Mouse (Mus musculus) neural tube, embryonic 15.5 days (tissue): ENCODE measurements around the gene Nde1. TPM values are rescaled to one million over a fixed set of nuclear protein-coding genes. Genes with fewer than 3 reads are reported as not detected.

Experiments
- ATAC-seq: fragments of 200-750 bp; cut with Nextera tagmentation; 2 replicates; pipeline ENCODE4 v1.8.0; 2017; ENCODE audit warnings: mild to moderate bottlenecking, moderate TSS enrichment, moderate library complexity; ENCODE audit not compliant: low FRiP score
- H3K27ac ChIP-seq: fragments of 300-500 bp; sonication (generic); replicated peaks from 2 replicates; pipeline ENCODE4 v1.5.1; 2015; ENCODE audit warnings: mild to moderate bottlenecking, inconsistent platforms
- H3K27me3 ChIP-seq: fragments of 300-500 bp; sonication (generic); replicated peaks from 2 replicates; pipeline ENCODE4 v1.6.1; 2015; ENCODE audit warnings: inconsistent platforms
- H3K36me3 ChIP-seq: fragments of 300-500 bp; sonication (generic); 2 replicates; pipeline ENCODE4 v1.6.1; 2015; ENCODE audit warnings: inconsistent platforms
- H3K4me1 ChIP-seq: fragments of 300-500 bp; sonication (generic); 2 replicates; pipeline ENCODE4 v1.6.1; 2015; ENCODE audit warnings: inconsistent platforms
- H3K4me2 ChIP-seq: fragments of 300-500 bp; sonication (generic); 2 replicates; pipeline ENCODE4 v1.6.1; 2015; ENCODE audit warnings: inconsistent platforms, mild to moderate bottlenecking, moderate library complexity
- H3K4me3 ChIP-seq: fragments of 300-500 bp; sonication (generic); replicated peaks from 2 replicates; pipeline ENCODE4 v1.5.1; 2015; ENCODE audit warnings: mild to moderate bottlenecking, inconsistent platforms
- H3K9ac ChIP-seq: fragments of 300-500 bp; sonication (generic); replicated peaks from 2 replicates; pipeline ENCODE4 v1.6.1; 2015; ENCODE audit warnings: mild to moderate bottlenecking, inconsistent platforms
- H3K9me3 ChIP-seq: fragments of 300-500 bp; sonication (generic); replicated peaks from 2 replicates; pipeline ENCODE4 v1.6.1; 2016; ENCODE audit warnings: inconsistent platforms
- WGBS: fragments of 180-500 bp; shearing (Covaris S2); methylation state at CpG from one replicate; pipeline ENCODE4 v1.1.7; 2015; ENCODE audit warnings: mixed read lengths; 5-methylcytosine and 5-hydroxymethylcytosine counted together
- polyA plus RNA-seq: library from polyadenylated mRNA; unstranded; fragments of >200 nt; fragmentation: Nextera tagmentation; extraction: Ambion mirVana; gene quantifications from 2 replicates; pipeline ENCODE4 v1.2.1, GENCODE M21; 2015

Nde1 gene
- polyA plus RNA-seq, 1 experiment from 2014 or later = 18.5 TPM

DNA sequence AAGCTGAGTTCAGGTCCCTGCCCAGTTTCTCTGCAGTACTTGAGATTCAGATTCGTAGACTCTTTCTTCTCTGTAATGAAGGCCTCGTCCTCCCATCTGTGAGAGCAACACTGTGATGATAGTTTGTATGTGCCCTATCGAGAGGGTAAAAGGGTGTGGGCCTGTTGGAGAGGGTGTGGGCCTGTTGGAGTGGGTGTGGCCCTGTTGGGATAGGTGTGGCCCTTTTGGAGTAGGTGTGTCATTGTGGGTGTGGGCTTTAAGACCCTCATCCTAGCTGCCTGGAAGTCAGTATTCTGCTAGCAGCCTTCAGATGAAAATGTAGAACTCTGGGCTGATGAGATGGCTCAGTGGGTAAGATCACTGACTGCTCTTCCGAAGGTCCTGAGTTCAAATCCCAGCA is 3.4 kb downstream of the Nde1 start:
- H3K27me3 ChIP-seq = no peaks in the 10 kb centered on the region
- H3K9ac ChIP-seq = no peak overlapping the region
- peaks cover 14% of the 10 kb centered on the region for H3K4me1 ChIP-seq
- no peak overlapping the region for H3K4me2 ChIP-seq
- H3K36me3 ChIP-seq = 0 out of 2 replicates have a peak, but pooled peaks cover 3% of the 10 kb centered on the region
- H3K4me3 ChIP-seq = no peak overlapping the region
- no peak overlapping the region for H3K27ac ChIP-seq
- ATAC-seq = no peak
- H3K9me3 ChIP-seq = no peaks in the 10 kb centered on the region
- 92% methylated on average over 4 of the region's 4 CpGs for WGBS

DNA sequence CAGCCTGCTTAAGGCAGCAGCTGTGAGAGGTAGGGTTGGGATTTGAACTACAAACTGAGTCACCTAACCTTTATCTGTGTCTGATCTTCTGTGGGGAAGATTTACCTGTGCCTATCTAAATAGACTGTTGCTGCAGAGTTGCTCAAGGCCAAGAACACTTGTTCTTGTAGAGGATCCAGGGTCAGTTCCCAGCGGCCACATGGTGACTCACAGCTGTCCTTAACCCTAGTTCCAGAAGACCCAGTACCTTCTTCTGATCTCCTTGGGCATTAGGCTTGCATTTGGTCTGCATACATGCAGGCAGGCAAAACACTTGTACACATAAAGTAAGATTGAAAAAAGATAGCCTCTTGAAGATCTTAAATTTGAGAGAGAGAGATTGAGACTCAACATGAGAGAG is 6.6 kb downstream of the Nde1 start:
- H3K4me3 ChIP-seq = no peak overlapping the region
- no peak overlapping the region for H3K27ac ChIP-seq
- 91% methylated on average over 1 of the region's 1 CpGs for WGBS
- H3K4me2 ChIP-seq = no peak overlapping the region
- no peaks in the 10 kb centered on the region for H3K4me1 ChIP-seq
- H3K9me3 ChIP-seq = no peaks in the 10 kb centered on the region
- no peaks in the 10 kb centered on the region for H3K27me3 ChIP-seq
- ATAC-seq = no peak
- no peak overlapping the region for H3K9ac ChIP-seq
- H3K36me3 ChIP-seq = peaks cover 15% of the 10 kb centered on the region; the same call in 1 of the 2 replicates

DNA sequence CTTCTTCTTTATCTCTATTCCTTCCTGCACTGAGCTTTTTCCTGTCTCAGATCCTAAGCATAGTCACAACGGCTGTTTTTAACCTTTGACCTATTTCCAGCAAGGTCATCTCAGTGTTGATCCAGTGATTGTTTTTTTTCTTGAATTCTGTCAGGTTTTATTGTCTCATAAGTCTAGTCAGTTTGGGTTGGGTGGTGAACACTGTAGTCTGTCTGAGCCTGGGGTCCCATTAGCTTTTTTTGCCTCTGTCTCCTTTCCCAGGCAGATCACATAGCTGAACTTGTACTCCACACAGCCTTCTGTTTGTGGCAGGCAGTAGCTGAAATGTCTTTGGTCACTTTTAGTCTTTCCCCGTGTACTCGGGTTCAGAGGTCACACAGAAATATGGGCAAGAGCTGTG is 15.0 kb downstream of the Nde1 start:
- ATAC-seq = no peak
- WGBS = 78% methylated on average over 3 of the region's 3 CpGs
- H3K4me2 ChIP-seq = no peak overlapping the region
- H3K9me3 ChIP-seq = no peaks in the 10 kb centered on the region
- no peak overlapping the region for H3K4me3 ChIP-seq
- peaks cover 10% of the 10 kb centered on the region; the same call in 1 of the 2 replicates for H3K36me3 ChIP-seq
- H3K9ac ChIP-seq = no peak overlapping the region
- no peak overlapping the region for H3K27ac ChIP-seq
- H3K27me3 ChIP-seq = no peaks in the 10 kb centered on the region
- H3K4me1 ChIP-seq = no peaks in the 10 kb centered on the region

DNA sequence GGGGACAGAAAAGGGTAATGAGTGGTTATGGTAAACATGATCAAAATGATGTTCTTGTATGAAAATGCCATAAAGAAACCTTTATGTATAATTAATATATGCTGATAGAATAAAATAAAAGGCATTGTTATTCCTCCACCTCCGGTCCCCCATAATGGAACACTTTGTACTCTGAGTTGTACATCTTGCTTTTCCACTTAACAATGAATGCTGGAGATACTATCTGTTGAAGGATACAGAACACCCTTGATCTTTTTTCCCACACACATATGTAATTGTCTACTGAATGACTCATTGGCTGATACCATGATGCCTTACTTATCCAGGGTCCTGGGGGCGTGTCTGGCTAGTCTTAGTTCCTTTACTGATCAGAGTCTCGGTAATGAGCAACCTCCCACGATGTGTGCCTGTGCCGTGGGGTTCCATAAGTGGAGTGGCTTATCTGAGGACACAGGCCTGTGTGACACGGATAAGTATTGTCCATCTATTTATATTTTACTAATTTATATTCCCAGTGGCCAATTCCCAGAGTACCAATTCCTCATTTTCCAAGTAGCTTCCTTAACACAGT is 17.2 kb downstream of the Nde1 start:
- no peak overlapping the region for H3K27ac ChIP-seq

DNA sequence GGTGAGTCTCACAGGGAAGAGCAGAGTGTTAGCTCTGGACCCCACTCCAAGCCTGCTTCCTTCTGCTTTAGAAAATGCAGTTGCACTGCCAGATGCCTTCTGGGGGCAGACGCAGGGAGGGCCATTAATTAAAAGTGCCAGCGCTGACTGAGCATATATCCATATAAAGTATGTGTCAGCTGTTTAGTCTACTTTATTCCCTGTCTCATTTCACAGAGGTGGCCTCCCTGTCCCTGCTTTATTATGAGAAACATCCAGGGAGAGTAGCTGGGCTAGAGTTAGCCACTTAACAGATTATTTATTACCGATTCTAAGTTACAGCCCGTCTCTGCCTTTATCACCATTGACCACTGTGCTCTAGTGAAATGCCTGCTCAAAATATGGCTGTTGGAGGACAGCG is 19.3 kb downstream of the Nde1 start:
- Histone ChIP-seq H3K27me3 (no peaks in the 10 kb centered on the region), H3K4me2 (no peak overlapping the region), H3K9me3 (no peaks in the 10 kb centered on the region), H3K9ac (no peak overlapping the region), H3K4me1 (no peaks in the 10 kb centered on the region), H3K4me3 (no peak overlapping the region), H3K36me3 (peaks cover 12% of the 10 kb centered on the region; the same call in 1 of the 2 replicates), H3K27ac (no peak overlapping the region)
- 66% methylated on average over 5 of the region's 5 CpGs for WGBS
- ATAC-seq = peak; percentile 61; the same call in 1 of the 2 replicates

More for the DNA sequence above, 17.2 kb downstream of the Nde1 start:
- H3K9me3 ChIP-seq = no peaks in the 10 kb centered on the region
- H3K4me3 ChIP-seq = no peak overlapping the region
- no peak for ATAC-seq
- H3K27me3 ChIP-seq = no peaks in the 10 kb centered on the region
- 88% methylated on average over 6 of the region's 6 CpGs for WGBS
- H3K36me3 ChIP-seq = 0 out of 2 replicates have a peak, but pooled peaks cover 3% of the 10 kb centered on the region
- no peak overlapping the region for H3K4me2 ChIP-seq
- no peaks in the 10 kb centered on the region for H3K4me1 ChIP-seq
- no peak overlapping the region for H3K9ac ChIP-seq

DNA sequence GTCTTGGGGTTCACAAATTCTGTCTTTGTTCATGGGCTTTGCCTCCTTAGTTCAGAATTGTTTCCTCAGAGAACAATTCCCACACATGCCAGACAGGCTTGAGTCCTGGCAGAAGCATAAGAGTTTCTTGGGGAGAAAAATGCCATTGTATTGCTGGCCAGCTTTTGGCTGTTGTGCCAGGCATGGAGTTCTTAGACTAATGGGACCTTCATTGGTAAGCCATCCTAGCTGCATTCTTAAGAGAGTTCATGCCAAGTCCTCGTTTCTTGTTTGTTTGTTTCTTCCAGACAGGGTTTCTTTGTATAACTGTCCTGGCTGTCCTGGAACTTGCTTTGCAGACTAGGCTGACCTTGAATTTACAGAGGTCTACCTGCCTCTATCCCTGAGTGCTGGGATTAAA is 20.8 kb downstream of the Nde1 start:
- H3K9ac ChIP-seq = no peak overlapping the region
- no peak for ATAC-seq
- no peaks in the 10 kb centered on the region for H3K9me3 ChIP-seq
- H3K36me3 ChIP-seq = peaks cover 19% of the 10 kb centered on the region; the same call in 1 of the 2 replicates
- 71% methylated on average over 1 of the region's 1 CpGs for WGBS
- H3K4me3 ChIP-seq = no peak overlapping the region
- no peaks in the 10 kb centered on the region for H3K27me3 ChIP-seq
- H3K27ac ChIP-seq = no peak overlapping the region
- H3K4me1 ChIP-seq = no peaks in the 10 kb centered on the region
- H3K4me2 ChIP-seq = no peak overlapping the region

DNA sequence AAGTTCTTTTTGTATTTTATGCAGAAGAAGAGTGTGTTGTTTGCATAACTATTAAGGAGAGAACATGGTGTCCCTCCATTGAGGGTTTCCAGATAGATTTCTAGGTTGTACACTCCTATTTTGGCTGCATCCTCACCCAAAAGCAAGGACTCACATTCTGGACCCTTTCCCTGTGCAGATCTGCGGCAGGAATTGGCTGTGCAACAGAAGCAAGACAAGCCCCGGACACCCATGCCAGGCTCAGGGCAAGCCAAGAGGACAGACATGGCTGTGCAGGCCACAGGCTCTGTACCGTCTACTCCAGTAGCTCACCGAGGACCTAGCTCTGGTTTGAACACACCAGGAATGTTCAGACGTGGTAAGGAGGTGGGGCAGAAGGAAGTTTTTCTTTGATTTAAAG is 22.4 kb downstream of the Nde1 start:
- Histone ChIP-seq H3K9me3 (no peaks in the 10 kb centered on the region), H3K4me3 (no peak overlapping the region), H3K4me2 (no peak overlapping the region), H3K27me3 (no peaks in the 10 kb centered on the region), H3K9ac (no peak overlapping the region), H3K27ac (no peak overlapping the region), H3K36me3 (peaks cover 19% of the 10 kb centered on the region; the same call in 1 of the 2 replicates), H3K4me1 (no peaks in the 10 kb centered on the region)
- 93% methylated on average over 5 of the region's 5 CpGs for WGBS
- no peak for ATAC-seq

DNA sequence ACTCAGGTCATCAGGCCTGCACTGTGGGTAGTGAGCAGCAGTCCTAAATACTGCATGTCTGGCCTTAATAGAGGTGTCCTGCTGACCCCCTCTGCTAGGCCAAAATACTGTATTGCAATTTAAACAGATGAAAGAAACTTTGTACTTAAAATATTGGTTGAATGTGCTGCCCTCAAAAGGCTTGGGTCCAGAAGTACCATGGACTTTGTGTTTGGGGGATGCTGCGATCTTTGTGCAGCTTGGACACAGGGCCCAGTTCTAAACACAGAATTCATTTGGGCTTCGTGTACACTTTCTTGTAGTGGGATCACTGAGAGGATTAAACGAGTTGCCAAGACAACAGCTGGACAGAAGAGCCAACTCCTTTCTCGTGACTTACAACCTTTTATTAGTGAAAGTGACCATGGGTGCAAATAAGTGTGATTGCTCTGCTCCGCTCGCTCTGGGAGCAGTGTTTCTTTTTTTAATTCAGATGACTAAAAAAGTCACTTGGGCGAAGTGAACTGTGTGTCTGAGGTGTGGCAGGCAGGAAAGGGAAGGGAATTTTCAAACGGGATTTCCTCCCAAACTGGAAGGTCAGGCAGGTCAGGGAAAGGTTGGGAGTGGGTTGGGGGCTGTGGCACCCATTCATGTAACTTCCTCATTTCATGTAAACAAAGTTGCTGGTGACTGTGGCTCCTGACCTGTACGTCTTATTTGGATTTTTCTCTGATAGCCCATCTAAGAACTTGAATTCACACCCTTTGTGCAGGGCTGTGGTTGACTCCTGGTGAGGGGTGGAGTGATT is 31.3 kb downstream of the Nde1 start:
- Histone ChIP-seq H3K9ac (no peak overlapping the region), H3K9me3 (no peaks in the 10 kb centered on the region), H3K36me3 (no peaks in the 10 kb centered on the region), H3K4me3 (no peak overlapping the region), H3K4me2 (no peak overlapping the region), H3K4me1 (no peaks in the 10 kb centered on the region), H3K27ac (no peak overlapping the region), H3K27me3 (no peaks in the 10 kb centered on the region)
- 67% methylated on average over 9 of the region's 9 CpGs for WGBS
- no peak for ATAC-seq

DNA sequence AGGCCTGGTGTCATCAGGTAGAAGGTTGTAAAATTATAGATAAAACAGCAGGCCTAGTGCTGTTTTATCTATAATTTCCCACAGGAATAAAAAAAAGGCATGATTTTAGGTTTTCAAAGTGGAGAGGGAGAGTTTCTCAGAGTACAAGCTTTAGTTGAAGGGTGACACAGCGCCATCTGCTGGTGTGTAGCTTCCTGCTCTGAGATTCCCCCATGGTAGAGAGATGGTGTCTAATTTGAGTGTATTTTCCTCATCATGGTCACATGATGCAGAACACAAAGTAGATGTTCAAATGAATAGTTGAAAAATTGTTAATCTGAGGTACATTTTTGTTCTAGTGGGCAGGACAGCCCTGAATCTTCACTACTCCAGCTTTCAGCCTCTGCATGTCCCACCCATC is 32.4 kb downstream of the Nde1 start:
- Histone ChIP-seq H3K9me3 (no peaks in the 10 kb centered on the region), H3K4me3 (no peak overlapping the region)
- no peak for ATAC-seq

DNA sequence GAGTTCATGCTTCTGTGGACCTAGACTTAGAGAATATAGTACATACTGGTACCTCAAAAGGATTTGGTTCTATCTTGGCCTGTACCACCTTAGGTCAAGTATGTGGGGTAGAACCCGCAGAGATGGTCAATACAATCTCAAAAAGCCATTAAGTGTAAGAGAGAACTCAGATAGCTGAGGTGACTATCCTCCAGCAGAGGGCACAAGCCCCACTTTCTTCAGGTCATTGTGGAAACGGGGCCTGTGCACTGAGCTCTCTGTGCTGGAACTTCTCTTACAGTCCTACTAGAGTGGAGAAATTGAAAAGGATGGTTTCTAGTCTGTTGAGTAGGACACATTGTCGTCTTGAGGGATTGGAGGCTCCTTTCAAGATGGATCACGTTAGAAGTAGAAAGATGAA is 35.7 kb downstream of the Nde1 start:
- H3K27me3 ChIP-seq = no peaks in the 10 kb centered on the region
- H3K4me1 ChIP-seq = no peaks in the 10 kb centered on the region
- no peaks in the 10 kb centered on the region for H3K36me3 ChIP-seq
- H3K9me3 ChIP-seq = no peaks in the 10 kb centered on the region
- ATAC-seq = no peak
- no peak overlapping the region for H3K4me3 ChIP-seq
- 81% methylated on average over 4 of the region's 4 CpGs for WGBS
- H3K4me2 ChIP-seq = no peak overlapping the region
- H3K27ac ChIP-seq = no peak overlapping the region
- H3K9ac ChIP-seq = no peak overlapping the region

More for the DNA sequence above, 32.4 kb downstream of the Nde1 start:
- WGBS = 33% methylated on average over 1 of the region's 1 CpGs
- H3K4me1 ChIP-seq = no peaks in the 10 kb centered on the region
- H3K9ac ChIP-seq = no peak overlapping the region
- H3K27ac ChIP-seq = no peak overlapping the region
- no peaks in the 10 kb centered on the region for H3K27me3 ChIP-seq
- no peak overlapping the region for H3K4me2 ChIP-seq
- H3K36me3 ChIP-seq = no peaks in the 10 kb centered on the region

DNA sequence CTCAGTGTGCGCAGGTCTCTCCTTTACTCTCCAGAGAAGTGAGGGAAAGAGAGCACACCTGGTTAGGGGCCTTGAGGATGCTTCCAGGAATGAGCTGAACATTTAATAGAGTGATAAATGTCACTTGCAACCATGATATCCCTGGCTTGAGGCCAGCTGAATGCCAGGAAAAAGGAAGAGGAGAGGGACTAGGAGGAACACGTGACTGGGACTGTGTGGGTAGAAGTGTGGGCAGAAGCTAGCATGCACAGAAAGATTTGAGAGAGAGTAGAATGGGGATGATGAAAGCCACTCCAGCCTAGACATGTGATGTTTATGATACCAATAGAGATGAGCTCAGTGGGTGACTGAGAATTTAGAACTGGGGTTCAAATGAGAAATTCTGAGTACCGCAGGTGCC is 52.1 kb downstream of the Nde1 start:
- Histone ChIP-seq H3K4me3 (no peak overlapping the region), H3K4me1 (no peaks in the 10 kb centered on the region), H3K36me3 (no peaks in the 10 kb centered on the region), H3K27ac (no peak overlapping the region), H3K4me2 (no peak overlapping the region), H3K27me3 (no peaks in the 10 kb centered on the region), H3K9ac (no peak overlapping the region), H3K9me3 (no peaks in the 10 kb centered on the region)
- WGBS = 93% methylated on average over 3 of the region's 3 CpGs
- no peak for ATAC-seq

DNA sequence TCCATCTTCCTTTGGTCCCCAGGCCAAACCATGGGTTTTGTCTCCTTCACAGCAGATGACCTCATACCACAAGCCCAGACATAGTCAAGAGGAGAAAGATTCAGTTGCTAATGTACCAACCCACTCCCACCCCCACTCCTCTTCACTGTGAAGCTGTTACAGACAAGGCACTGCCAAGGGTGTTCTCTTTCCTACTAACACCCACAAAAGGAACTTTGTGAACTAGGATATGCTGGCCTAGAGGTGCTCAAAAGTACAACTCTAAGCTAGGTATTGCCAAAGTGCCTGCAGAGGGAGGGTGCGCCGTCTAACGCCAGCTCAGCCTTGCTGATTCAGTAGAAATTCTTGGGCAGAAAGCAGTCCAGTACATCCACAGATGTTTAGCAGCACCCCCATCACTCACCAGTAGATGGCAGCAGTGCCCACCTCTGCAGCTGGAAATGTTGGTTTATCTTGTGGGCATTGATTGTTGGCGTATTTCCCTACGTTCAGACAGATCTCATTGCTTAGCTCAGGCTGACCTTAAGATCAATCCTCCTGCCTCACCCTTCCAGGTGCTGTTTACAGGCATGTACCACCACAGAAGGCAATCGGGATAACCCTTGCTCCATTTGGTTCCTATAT is 74.1 kb downstream of the Nde1 start:
- 23% methylated on average over 6 of the region's 6 CpGs for WGBS

More for the DNA sequence above, 74.1 kb downstream of the Nde1 start:
- Histone ChIP-seq H3K27me3 (no peaks in the 10 kb centered on the region), H3K27ac (no peak overlapping the region), H3K4me1 (no peaks in the 10 kb centered on the region), H3K4me3 (no peak overlapping the region), H3K36me3 (no peaks in the 10 kb centered on the region), H3K9ac (no peak overlapping the region), H3K4me2 (no peak overlapping the region), H3K9me3 (no peaks in the 10 kb centered on the region)
- peak; percentile 78; the same call in 1 of the 2 replicates for ATAC-seq
